ENCODE assay signal across 19 mouse cellular contexts in genomic region chr6:58843580-58843979, GRCm38 (mm10). TPM values are rescaled to one million over a fixed set of nuclear protein-coding genes. Genes with fewer than 3 reads are reported as not detected.
DNase-seq lines count a peak whose midpoint lies in the region; ATAC-seq and TF ChIP-seq lines count a peak whose summit lies in the region.
"Had no signal": no experiment of that assay in that cellular context is flagged by ENCODE, and none has a peak within 500 bp of the region (broad histone marks: within the 10 kb centered on the region; RNA-seq: fewer than 3 reads in every experiment).

No protein-coding gene starts in this region.

- no peak overlapping the region for H3K27ac ChIP-seq in forebrain, embryonic 16.5 days (ENCODE audit: low read length)
- no peak overlapping the region for H3K27ac ChIP-seq in forebrain, embryonic 11.5 days (ENCODE audit: low read depth, low read length)
- peak overlapping the region; percentile 71 for H3K27ac ChIP-seq in left cerebral cortex, adult 2 months
- H3K27ac ChIP-seq in thymus, adult 2 months (ENCODE audit: control insufficient read depth, insufficient read depth, low read length), result peak overlapping the region; percentile 41
- H3K27ac ChIP-seq: embryonic facial prominence, embryonic 15.5 days; midbrain, embryonic 15.5 days; neural tube, embryonic 15.5 days; stomach, embryonic 15.5 days had no signal

- DNase-seq in forebrain, embryonic 11.5 days (ENCODE audit: low spot score), result no peak
- no peak for DNase-seq in left cerebral cortex, adult 2 months (ENCODE audit: extremely low spot score in 1 of 2, low spot score in 2 of 2)
- DNase-seq in left cerebral cortex, adult 8-10 months (ENCODE audit: low spot score in 2 of 2), result no peak
- peak; percentile 50 for DNase-seq in thymus, adult 2 months
- DNase-seq in right cerebral cortex, postnatal 14 days, result no peak
- DNase-seq in cerebellum, postnatal 25 days, result no peak
- DNase-seq: adrenal gland, postnatal 10 days; cerebellum, adult 9-11 months; kidney, adult 8-10 months; kidney, postnatal 14 days; layer of hippocampus, adult 9-11 months; lung, adult 2 months had no signal

- H3K36me3 ChIP-seq in forebrain, embryonic 16.5 days (ENCODE audit: control insufficient read depth, insufficient read depth), result no peaks in the 10 kb centered on the region
- no peaks in the 10 kb centered on the region for H3K36me3 ChIP-seq in forebrain, embryonic 11.5 days (ENCODE audit: control insufficient read depth, insufficient read depth, low read length)
- peaks cover 8% of the 10 kb centered on the region for H3K36me3 ChIP-seq in thymus, adult 2 months (ENCODE audit: control insufficient read depth, insufficient read depth, low read length)
- H3K36me3 ChIP-seq: embryonic facial prominence, embryonic 15.5 days; midbrain, embryonic 15.5 days; neural tube, embryonic 15.5 days; stomach, embryonic 15.5 days had no signal

- H3K9me3 ChIP-seq in forebrain, embryonic 16.5 days (ENCODE audit: control insufficient read depth, low read length), result no peaks in the 10 kb centered on the region
- no peaks in the 10 kb centered on the region for H3K9me3 ChIP-seq in forebrain, embryonic 11.5 days (ENCODE audit: control insufficient read depth, low read length)
- H3K9me3 ChIP-seq: embryonic facial prominence, embryonic 15.5 days; midbrain, embryonic 15.5 days; neural tube, embryonic 15.5 days; stomach, embryonic 15.5 days had no signal

- 0 out of 2 replicates have a peak, but pooled peaks have one; percentile 18 for ATAC-seq in forebrain, embryonic 16.5 days
- no peak for ATAC-seq in forebrain, embryonic 11.5 days (replicated peaks; ENCODE audit: low FRiP score)
- ATAC-seq: midbrain, embryonic 15.5 days had no signal

- TF ChIP-seq CTCF in left cerebral cortex, adult 2 months (IDR thresholded peaks at IDR 0.05), result no peak
- no peak for TF ChIP-seq CTCF in thymus, adult 2 months (IDR thresholded peaks at IDR 0.05; ENCODE audit: borderline replicate concordance, control insufficient read depth, extremely low read depth, insufficient read depth, low read length, poor library complexity)

- H3K27me3 ChIP-seq in forebrain, embryonic 16.5 days (replicated peaks; ENCODE audit: control insufficient read depth, insufficient read depth, low read length), result no peaks in the 10 kb centered on the region
- no peaks in the 10 kb centered on the region for H3K27me3 ChIP-seq in forebrain, embryonic 11.5 days (ENCODE audit: control insufficient read depth, insufficient read depth, low read length)
- no peaks in the 10 kb centered on the region for H3K27me3 ChIP-seq in thymus, adult 2 months (ENCODE audit: control insufficient read depth, insufficient read depth, low read length)
- H3K27me3 ChIP-seq: embryonic facial prominence, embryonic 15.5 days; midbrain, embryonic 15.5 days; neural tube, embryonic 15.5 days; stomach, embryonic 15.5 days had no signal

- WGBS in forebrain, embryonic 16.5 days, result 87% methylated on average over 9 of the region's 9 CpGs
- 89% methylated on average over 9 of the region's 9 CpGs for WGBS in forebrain, embryonic 11.5 days
- WGBS in thymus, adult 2 months, result 9% methylated on average over 9 of the region's 9 CpGs

- H3K4me2 ChIP-seq in forebrain, embryonic 16.5 days (ENCODE audit: low read length), result no peak overlapping the region
- no peak overlapping the region for H3K4me2 ChIP-seq in forebrain, embryonic 11.5 days (ENCODE audit: low read depth, low read length, severe bottlenecking)
- H3K4me2 ChIP-seq: embryonic facial prominence, embryonic 15.5 days; liver, embryonic 11.5 days; midbrain, embryonic 15.5 days; neural tube, embryonic 15.5 days; stomach, embryonic 15.5 days had no signal

- no peak for TF ChIP-seq POLR2A in thymus, adult 2 months (IDR thresholded peaks at IDR 0.05; ENCODE audit: control insufficient read depth, extremely low read depth, insufficient read depth, low read length, poor library complexity)

- intact Hi-C loops in left cerebral cortex, adult 2 months (cut with DNase I), result no loop called here

- no peak overlapping the region for H3K9ac ChIP-seq in forebrain, embryonic 16.5 days (replicated peaks; ENCODE audit: low read depth, low read length)
- H3K9ac ChIP-seq in forebrain, embryonic 11.5 days (ENCODE audit: low read length), result no peak overlapping the region
- H3K9ac ChIP-seq: embryonic facial prominence, embryonic 15.5 days; midbrain, embryonic 15.5 days; neural tube, embryonic 15.5 days; stomach, embryonic 15.5 days had no signal

- no peak overlapping the region for H3K4me3 ChIP-seq in forebrain, embryonic 16.5 days (replicated peaks; ENCODE audit: low read length)
- H3K4me3 ChIP-seq in forebrain, embryonic 11.5 days (ENCODE audit: low read depth, low read length), result no peak overlapping the region
- H3K4me3 ChIP-seq in left cerebral cortex, adult 2 months, result no peak overlapping the region
- no peak overlapping the region for H3K4me3 ChIP-seq in thymus, adult 2 months (ENCODE audit: control insufficient read depth, insufficient read depth, low read length)
- H3K4me3 ChIP-seq: embryonic facial prominence, embryonic 15.5 days; midbrain, embryonic 15.5 days; myocyte; neural tube, embryonic 15.5 days; stomach, embryonic 15.5 days had no signal

- H3K4me1 ChIP-seq in forebrain, embryonic 16.5 days (replicated peaks; ENCODE audit: control insufficient read depth, insufficient read depth, low read length), result peaks cover 4% of the 10 kb centered on the region
- no peaks in the 10 kb centered on the region for H3K4me1 ChIP-seq in forebrain, embryonic 11.5 days (replicated peaks; ENCODE audit: control insufficient read depth, insufficient read depth, low read length)
- peaks cover 19% of the 10 kb centered on the region for H3K4me1 ChIP-seq in thymus, adult 2 months (replicated peaks; ENCODE audit: control insufficient read depth, insufficient read depth, low read length)
- H3K4me1 ChIP-seq: embryonic facial prominence, embryonic 15.5 days; stomach, embryonic 15.5 days had no signal

RNA-seq across cellular contexts. Expression of gene Herc3, which starts 12.3 kb away (rescaled TPM):
- 24.9 and 29.2 TPM in 2 replicates for polyA plus RNA-seq in forebrain, embryonic 16.5 days (2015; fragmentation: Nextera tagmentation; extraction: Ambion mirVana)
- polyA plus RNA-seq in forebrain, embryonic 11.5 days (2014; fragmentation: Nextera tagmentation; extraction: Ambion mirVana), result 11.1 and 13.5 TPM in 2 replicates
- 100 to 1,000 TPM; 170 to 279 TPM for total RNA-seq in left cerebral cortex, adult 2 months (2021)
- total RNA-seq in left cerebral cortex, adult 8-10 months (2022), result 100 to 1,000 TPM; 127 to 260 (median 211) TPM
- polyA plus RNA-seq in thymus, adult 2 months (2012; rRNA removed), result 73.5 and 95.9 TPM in 2 replicates

Comparison
In these comparisons a context has a peak if more than half of its experiments do, and no peak if none do; other contexts are left out.
1. H3K27ac ChIP-seq: peak in left cerebral cortex, adult 2 months (single experiment) and thymus, adult 2 months (single experiment); none in forebrain, embryonic 16.5 days (single experiment) and forebrain, embryonic 11.5 days (single experiment).